Mouse (Mus musculus) heart, postnatal 4 days (tissue): ENCODE results near the gene Lzts2. TPM values are rescaled to one million over a fixed set of nuclear protein-coding genes. Genes with fewer than 3 reads are reported as not detected.
A peak's percentile ranks its signal among the peaks of the same experiment; 100 is the strongest.

ENCODE experiments used
- DNase-seq: peaks from one replicate; pipeline ENCODE4 v3.0.0; 2021
- total RNA-seq, 2 experiments: library from RNA; stranded (reverse); gene quantifications; 2 replicates each; pipeline ENCODE4 v1.2.3; 2021

Lzts2 gene
- 10 to 100 TPM; 52.6 to 68.0 TPM for total RNA-seq

DNA sequence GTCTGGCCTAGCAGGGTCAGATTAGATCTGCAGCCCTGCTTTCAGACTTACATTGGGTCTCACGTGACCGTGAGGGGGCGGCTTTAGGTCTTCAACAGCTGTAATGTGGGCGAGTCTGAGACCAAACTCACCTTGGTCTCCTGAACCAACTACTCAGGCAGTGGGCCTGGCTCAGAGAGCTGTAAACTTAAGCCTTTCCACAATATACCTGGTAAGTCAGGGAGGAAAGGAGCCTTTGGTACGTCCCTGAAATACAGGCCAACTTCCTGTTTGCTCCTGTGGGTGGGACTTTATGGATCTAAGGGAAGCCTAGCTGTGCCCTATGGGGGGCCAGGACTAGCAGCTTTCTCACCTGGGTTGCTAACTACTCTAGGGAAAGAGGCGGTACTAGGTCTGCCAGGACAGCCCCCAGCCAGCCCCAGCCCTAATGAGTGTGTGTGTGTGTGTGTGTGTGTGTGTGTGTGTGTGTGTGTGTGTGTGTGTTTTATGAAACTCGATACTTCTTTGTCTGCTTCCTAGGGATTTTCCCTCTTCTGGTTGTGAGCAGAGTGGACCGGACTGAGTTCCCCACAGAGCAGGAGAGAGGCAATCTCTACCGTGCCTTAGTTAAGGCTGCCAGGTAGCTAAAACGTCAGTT is at the start of gene Lzts2:
Gene Lzts2 (plus strand): TSS at position 80 of the 637 bp plus-strand sequence.
- DNase-seq = peak; percentile 21

- no peak for DNase-seq
Observed at GRCm38 (mm10) chr19:44965978-44966377, 48.2 kb upstream of the Lzts2 start.

DNA sequence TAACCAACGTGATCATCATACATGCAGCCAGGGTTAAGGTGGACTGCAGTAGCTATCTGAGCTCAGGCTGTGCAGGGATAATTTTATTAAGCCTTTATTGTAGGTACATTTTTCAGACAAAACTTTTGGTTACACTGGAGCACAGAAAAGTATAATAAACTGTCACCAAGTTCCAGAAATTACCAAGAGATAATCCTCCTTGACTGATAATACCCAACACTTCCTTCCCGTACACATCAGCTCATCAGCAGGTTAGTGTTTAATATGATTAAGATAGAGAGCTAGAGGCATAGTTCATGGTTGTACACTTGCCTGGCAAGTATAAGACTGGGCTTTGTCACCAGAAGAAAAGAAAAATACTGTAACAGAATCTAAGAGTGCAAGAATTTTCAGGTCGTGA is 45.9 kb upstream of the Lzts2 start:
- no peak for DNase-seq

DNA sequence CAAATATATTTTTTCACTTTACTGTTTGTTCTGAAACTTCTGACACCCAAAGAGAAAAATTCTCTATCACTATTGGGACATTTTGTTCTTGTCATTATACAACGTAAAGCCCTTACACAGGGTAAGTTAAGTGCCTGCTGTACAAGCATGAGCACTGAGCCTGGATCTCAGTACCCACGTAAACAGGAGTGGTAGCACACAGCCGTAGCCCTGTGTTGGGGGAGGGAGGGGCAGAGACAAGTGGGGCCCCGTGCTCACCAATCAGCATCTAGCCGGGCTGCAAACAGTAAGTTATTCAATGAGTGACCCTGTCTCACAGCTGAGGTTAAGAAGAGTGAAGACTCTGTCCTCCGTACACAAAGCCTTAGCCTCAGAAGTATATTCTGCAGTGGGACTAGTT is 37.6 kb upstream of the Lzts2 start:
- DNase-seq = no peak

- DNase-seq = no peak
Observed at GRCm38 (mm10) chr19:44977148-44977547, 37.1 kb upstream of the Lzts2 start.

DNA sequence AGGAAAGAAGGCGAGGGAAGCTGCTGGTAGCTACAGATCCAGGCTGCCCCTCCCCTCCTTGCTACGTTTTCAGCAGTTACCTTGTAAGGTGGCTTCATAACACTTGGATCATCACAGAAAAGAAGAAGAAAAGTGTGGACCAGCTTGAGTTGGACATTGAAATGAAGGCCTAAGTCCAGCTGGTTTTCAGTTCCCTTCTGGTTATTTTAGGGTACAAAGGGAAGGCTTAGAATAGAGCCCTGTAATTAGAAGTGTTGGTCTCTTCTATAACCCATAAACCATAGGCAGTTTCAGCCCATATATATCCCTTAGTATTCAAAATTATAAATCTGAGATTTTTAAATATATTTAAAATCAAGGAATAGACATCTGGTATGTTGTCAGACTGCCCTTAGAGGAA is 33.4 kb upstream of the Lzts2 start:
- no peak for DNase-seq

DNA sequence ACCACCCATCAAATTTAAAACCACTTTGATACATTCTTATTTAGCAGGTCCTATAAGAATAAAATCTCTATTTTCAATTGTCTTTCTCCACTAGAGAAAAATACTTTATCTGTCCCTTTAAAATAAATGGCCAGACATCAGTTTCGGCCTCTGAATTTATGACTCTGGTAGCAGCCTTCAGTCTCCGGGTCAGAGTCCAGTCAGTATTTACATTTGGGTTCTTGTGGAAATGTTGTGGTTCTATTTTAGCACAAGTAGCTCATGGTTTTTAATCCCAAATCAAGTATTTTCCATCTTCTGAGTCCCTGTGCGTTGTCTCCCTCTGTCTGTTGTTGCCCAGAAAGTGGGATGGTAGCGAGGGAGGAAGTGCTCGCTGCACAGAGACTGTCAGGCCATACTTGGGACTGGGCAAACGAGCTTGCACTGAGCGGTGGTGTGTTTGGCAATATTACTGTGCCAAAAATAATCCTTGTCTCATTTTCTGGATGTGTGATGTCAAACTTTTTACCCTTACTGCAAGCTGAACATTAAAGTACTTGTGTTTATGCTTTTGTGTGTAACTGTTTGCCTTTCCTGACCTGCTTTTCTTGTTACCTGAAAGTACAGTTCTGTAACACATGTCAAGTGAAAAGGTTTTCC is 31.6 kb upstream of the Lzts2 start:
- no peak for DNase-seq

- DNase-seq = no peak
Observed at GRCm38 (mm10) chr19:44983366-44983765, 30.8 kb upstream of the Lzts2 start.

DNA sequence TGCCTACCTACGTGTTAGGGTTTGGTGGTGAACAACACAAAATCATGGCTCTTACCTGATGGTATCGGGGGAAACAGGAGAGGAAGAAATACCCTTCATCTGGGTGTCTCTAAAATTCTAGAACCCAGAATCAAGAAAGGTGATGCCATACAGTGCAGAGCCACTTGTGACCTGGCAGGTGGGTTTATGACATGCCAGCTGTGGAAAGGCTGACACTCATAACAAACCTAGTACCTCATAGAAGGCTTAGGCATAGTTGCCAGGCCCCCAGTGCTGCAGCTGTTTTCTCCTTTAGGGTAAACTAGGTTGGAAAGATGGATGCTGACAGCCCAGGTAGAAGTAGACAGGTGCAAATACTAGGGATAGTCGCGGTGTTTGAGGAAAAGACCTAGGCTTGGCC is 29.8 kb upstream of the Lzts2 start:
- no peak for DNase-seq

DNA sequence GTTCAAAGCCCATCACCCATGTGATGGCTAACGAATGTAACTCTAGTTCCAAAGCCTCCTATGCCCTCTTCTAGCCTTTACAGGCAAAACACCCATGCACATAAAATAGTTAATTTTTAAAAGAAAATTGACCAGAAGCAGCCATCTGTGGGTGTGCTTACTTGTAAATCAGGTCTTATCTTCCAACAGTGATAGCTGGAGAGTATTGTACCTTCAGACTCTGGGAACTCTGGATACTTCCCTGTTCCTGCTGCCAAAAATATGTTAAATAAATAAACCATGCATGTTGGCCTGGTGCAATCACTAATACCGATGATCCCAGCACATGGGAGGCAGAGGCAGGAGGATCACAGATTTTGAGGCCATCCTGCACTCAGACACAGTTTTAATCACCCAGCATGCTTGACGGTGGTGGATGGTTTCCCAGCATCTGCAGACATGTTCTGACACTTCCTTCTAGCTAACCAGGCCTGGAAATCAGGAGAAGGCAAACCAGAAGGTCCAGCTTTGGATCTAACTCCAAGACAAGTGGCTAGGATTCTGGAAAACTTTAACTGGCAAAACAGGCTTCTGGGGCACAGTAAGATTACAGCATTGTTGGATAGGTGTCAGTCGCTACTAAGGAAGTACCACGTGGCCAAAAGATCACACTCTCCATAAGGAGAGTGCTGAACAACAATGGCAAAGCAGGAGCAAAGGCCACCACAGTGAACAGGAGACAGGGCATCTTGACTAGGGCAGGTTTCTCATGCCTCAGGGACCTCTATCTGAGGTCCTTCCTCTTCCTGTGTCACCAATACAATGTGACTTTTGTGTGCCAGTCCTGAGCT is 28.8 kb upstream of the Lzts2 start:
- no peak for DNase-seq

DNA sequence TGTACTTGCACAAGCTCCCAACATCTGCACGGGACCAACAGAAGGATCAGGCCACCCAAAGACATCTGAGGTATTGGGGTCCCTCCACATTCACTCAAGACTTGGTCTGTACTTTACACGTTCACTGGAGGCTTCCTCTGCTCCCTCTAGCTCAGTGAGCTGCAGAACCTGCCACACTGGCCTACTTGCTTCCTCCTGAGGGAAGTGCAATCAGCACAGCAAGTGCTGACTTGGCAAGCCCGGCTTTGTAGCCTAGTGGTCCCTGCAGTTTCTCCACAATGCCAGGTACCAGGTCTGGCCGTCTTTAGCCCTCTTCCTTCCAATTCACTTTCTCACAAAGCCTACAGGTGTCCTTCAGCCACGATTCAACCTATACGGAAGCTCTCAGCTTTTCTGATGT is 27.2 kb upstream of the Lzts2 start:
- no peak for DNase-seq

DNA sequence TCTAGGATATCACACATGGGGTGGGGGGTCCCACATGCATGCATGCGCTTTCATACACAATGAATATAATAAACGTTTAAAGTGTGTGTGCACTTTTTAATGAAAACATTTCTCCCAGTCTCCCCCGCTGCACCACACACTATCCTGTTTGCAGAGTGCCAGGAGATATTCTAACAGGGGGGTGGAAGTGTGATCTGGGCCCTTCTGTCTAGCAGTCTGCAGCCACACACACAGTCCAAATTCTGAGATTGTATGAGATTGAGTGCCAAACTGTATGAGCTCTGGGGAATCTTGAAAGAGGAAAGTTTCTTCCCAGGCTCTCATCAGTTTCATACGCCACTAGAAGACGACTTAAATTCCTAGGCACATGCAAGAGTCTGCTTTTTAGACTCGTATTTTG is 26.4 kb upstream of the Lzts2 start:
- no peak for DNase-seq

DNA sequence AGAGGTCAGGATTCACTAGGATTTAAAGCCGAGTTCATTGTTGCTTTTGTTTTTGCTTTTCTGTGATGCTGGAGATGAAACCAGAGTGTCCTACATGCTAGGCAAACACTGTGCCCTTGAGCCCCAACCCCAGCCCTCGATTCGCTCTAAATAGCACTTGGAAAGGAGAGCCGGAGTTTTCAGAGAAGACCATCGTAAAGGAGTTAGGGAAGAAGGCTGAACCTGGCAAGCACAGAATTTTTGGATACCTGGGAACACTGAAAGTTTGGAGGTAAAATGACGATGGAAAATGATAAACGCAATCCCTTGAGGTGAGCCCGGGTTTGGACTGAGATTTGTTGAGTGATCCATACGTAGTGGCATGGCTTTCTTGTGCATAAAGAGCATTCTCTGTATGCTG is 25.9 kb upstream of the Lzts2 start:
- no peak for DNase-seq

GRCm38 (mm10) chr19:44988831-44989566 is 25.2 kb upstream of the Lzts2 start, which contains the start of gene Sema4g:
TSS of gene Sema4g (plus strand) at chr19:44989101.
- peak; percentile 43 for DNase-seq

DNA sequence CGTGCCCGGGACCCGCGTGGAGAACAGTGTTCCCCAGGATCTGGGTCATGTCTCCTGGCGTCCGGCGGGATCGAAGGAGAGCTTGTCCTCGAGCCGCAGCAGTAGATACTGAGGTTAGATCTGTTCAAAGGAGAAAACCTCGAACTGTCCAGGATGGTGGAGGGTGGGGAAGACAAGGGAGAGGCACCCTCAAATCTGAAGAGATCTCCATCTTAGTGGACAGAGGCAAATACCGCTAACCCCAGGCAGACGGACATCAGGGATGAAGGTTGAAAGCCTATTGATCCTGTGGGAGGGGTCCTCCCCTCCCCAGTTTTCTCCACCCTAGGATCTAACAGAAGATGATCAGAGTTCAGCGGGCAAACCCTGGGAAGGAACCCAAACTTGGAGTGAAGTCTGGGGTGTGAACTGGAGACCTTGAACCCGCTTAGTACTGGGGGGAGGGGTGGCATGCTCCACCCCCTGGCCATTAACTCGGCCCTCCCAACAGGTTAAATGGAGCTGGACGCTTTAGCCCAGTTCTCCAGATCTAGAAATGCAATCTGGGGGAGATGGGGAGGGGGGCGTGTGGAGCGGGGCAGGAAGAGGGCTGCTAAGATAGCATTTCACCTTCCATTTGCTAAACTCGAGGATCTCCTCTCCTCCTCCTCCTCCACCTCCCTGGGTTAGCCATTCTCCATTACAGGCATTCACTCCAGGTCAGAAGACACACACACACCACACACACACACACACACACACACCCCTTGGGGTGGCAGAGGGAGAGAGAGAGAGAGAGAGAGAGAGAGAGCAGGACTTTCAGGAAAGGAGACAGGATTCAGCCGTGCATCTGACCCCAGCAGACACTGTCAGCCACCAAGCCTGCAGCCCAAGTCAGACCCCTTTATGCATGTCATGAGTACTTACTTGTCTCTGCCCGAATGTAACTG is 24.4 kb upstream of the Lzts2 start:
- DNase-seq = no peak

DNA sequence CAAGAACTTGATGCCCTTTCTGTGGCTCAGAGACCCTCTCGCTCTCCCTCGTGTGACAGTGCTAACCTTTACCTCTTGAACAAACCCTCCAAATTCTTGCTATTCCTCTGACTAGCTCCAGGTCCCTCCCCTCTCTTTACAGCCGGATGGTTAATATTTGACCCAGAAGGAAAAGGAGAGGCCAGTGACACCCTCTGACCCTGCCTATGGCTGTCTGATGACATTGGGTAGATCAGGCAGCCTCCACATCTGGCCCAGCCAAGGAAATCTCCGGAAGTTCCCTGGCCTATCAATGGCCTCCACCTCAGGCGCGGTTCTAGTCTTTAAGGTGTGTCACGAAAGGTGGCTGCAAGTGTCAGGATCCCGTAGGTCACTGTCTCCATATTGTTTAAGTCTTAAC is 23.2 kb upstream of the Lzts2 start:
- DNase-seq = no peak

- no peak for DNase-seq
Observed at GRCm38 (mm10) chr19:44992246-44992645, 22.0 kb upstream of the Lzts2 start.

- no peak for DNase-seq
Observed at GRCm38 (mm10) chr19:44992712-44993111, 21.5 kb upstream of the Lzts2 start.

DNA sequence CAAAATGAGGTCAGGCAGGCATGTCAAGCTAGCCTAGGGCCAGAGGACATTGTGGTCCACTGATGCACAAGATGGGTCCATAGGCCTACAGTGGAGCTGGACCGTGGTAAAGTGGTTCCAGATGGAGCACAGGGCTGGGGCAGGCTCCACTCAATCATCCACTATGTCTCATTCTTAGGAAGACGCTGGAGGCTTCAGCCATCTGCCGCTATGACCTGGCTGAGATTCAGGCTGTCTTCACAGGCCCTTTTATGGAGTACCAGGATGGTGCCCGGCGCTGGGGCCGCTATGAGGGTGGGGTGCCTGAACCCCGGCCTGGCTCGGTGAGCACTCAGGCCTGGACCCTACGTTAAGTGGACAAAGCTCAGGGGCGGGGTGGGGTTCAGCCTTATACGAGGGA is 16.4 kb upstream of the Lzts2 start:
- DNase-seq = no peak

GRCm38 (mm10) chr19:44999647-45000046 is 14.6 kb upstream of the Lzts2 start:
- no peak for DNase-seq

- DNase-seq = no peak
Observed at GRCm38 (mm10) chr19:45002301-45002700, 11.9 kb upstream of the Lzts2 start.
